Mouse (Mus musculus) stomach, postnatal 0 days (tissue): ENCODE data around the gene Dcxr. TPM values are rescaled to one million over a fixed set of nuclear protein-coding genes. Genes with fewer than 3 reads are reported as not detected.

Experiments
- ATAC-seq: fragments of 200-750 bp; cut with Nextera tagmentation; 2 replicates; pipeline ENCODE4 v1.8.0; 2017; ENCODE audit not compliant: low FRiP score, low TSS enrichment
- DNase-seq: peaks from one replicate; pipeline ENCODE4 v3.0.0-alpha.2; 2016; ENCODE audit warnings: low spot score
- H3K27ac ChIP-seq: fragments of 300-500 bp; sonication (generic); replicated peaks from 2 replicates; pipeline ENCODE4 v1.5.1; 2014; ENCODE audit warnings: mild to moderate bottlenecking, control low read depth
- H3K27me3 ChIP-seq: fragments of 300-500 bp; sonication (generic); 2 replicates; pipeline ENCODE4 v1.6.1; 2014; ENCODE audit warnings: low read length; ENCODE audit not compliant: control insufficient read depth, insufficient read depth
- H3K36me3 ChIP-seq: fragments of 300-500 bp; sonication (generic); 2 replicates; pipeline ENCODE4 v1.6.1; 2014; ENCODE audit warnings: low read length, mixed read lengths; ENCODE audit not compliant: control insufficient read depth, insufficient read depth
- H3K4me1 ChIP-seq: fragments of 300-500 bp; sonication (generic); replicated peaks from 2 replicates; pipeline ENCODE4 v1.6.1; 2014; ENCODE audit warnings: antibody characterized with exemption; ENCODE audit not compliant: control insufficient read depth, insufficient read depth
- H3K4me2 ChIP-seq: fragments of 300-500 bp; sonication (generic); replicated peaks from 2 replicates; pipeline ENCODE4 v1.6.1; 2014; ENCODE audit warnings: low read depth, mild to moderate bottlenecking, control low read depth, moderate library complexity
- H3K4me3 ChIP-seq: fragments of 300-500 bp; sonication (generic); 2 replicates; pipeline ENCODE4 v1.5.1; 2014; ENCODE audit warnings: low read depth, low read length, control low read depth
- H3K9ac ChIP-seq: fragments of 300-500 bp; sonication (generic); 2 replicates; pipeline ENCODE4 v1.6.1; 2014; ENCODE audit warnings: mild to moderate bottlenecking, low read length, control low read depth, mixed read lengths
- H3K9me3 ChIP-seq: fragments of 300-500 bp; sonication (generic); 2 replicates; pipeline ENCODE4 v1.6.1; 2016; ENCODE audit warnings: low read length; ENCODE audit not compliant: control insufficient read depth
- CTCF ChIP-seq: IDR thresholded peaks from 2 replicates; pipeline ENCODE4 v1.5.1; 2016; ENCODE audit warnings: antibody characterized with exemption, low read depth, mild to moderate bottlenecking, moderate library complexity
- EP300 ChIP-seq: optimal IDR thresholded peaks from 2 replicates; pipeline ENCODE3; 2016; ENCODE audit warnings: antibody characterized with exemption
- WGBS: fragments of 180-500 bp; shearing (Covaris S2); extraction: QIAGEN DNeasy Blood & Tissue Kit; methylation state at CpG from one replicate; pipeline ENCODE4 v1.1.7; 2014; 5-methylcytosine and 5-hydroxymethylcytosine counted together
- polyA plus RNA-seq: library from polyadenylated mRNA; unstranded; fragments of >200 nt; fragmentation: Nextera tagmentation; extraction: Ambion mirVana; gene quantifications from 2 replicates; pipeline ENCODE4 v1.2.1, GENCODE M21; 2015

Dcxr gene
- polyA plus RNA-seq, 1 experiment from 2014 or later = 56.3 TPM

DNA sequence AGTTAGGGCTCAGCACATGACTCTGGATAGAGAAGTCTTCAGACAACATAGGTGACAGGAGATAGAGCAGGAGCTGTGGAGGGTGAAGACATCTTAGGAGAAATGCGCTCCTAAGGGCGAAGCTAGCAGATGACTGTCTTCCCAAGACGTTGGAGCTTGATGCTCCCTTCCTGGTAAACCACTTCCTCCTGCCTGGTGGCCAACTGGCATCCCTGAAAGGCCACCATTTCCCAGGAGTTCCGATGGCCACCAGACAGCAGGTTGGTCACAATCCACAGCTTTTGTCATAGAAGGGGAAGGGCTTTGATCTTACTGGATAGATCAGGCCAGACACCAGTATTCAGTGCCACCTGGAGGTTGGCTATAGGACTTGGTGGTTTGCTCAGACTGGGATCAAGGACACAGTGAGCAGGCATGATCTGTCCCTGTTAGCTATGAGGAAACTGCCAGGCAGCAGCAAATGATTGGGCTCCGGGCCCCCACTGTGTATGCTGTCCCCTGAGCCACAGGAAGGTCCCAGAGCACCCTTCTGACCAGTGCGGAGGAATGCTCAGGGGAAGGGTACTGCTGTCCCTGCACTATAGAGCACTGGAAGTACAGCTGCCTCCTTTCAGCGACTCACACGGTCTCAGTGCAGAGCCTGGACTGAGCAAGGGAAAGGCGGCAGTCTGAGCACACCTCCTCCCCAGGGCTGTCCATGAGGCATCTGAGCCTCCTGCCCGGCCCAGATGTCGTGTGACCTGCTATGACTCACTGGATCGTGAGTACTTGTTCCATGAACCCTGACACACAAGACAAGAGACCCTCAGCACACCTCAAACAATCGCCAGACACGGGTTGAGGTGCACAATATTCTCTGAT is 35.0 kb upstream of the Dcxr start:
- Histone ChIP-seq H3K4me1 (no peaks in the 10 kb centered on the region), H3K4me2 (no peak overlapping the region), H3K27me3 (no peaks in the 10 kb centered on the region), H3K9ac (no peak overlapping the region), H3K27ac (peak overlapping the region; percentile 67), H3K36me3 (no peaks in the 10 kb centered on the region), H3K4me3 (no peak overlapping the region), H3K9me3 (no peaks in the 10 kb centered on the region)
- ATAC-seq (peak; percentile 87), DNase-seq (peak; percentile 70)
- WGBS = 54% methylated on average over 14 of the region's 14 CpGs
- TF ChIP-seq EP300 (no peak), CTCF (peak; percentile 27)

GRCm38 (mm10) chr11:120760236-120760635 is 33.2 kb upstream of the Dcxr start:
- no peak overlapping the region for H3K27ac ChIP-seq
- no peaks in the 10 kb centered on the region for H3K4me1 ChIP-seq
- H3K9ac ChIP-seq = no peak overlapping the region
- H3K4me2 ChIP-seq = no peak overlapping the region
- 74% methylated on average over 9 of the region's 9 CpGs for whole genome bisulfite sequencing
- no peaks in the 10 kb centered on the region for H3K36me3 ChIP-seq
- no peak for ATAC-seq
- no peaks in the 10 kb centered on the region for H3K27me3 ChIP-seq
- TF ChIP-seq CTCF (no peak), EP300 (no peak)
- no peaks in the 10 kb centered on the region for H3K9me3 ChIP-seq
- no peak for DNase-seq
- H3K4me3 ChIP-seq = no peak overlapping the region

- Histone ChIP-seq H3K9me3 (no peaks in the 10 kb centered on the region), H3K36me3 (no peaks in the 10 kb centered on the region), H3K4me3 (no peak overlapping the region), H3K4me1 (no peaks in the 10 kb centered on the region), H3K27ac (no peak overlapping the region), H3K4me2 (no peak overlapping the region), H3K27me3 (no peaks in the 10 kb centered on the region), H3K9ac (no peak overlapping the region)
- TF ChIP-seq EP300 (no peak), CTCF (no peak)
- no peak for ATAC-seq
- WGBS = 49% methylated on average over 4 of the region's 4 CpGs
- no peak for DNase-seq
Measured at GRCm38 (mm10) chr11:120751606-120752005, 24.5 kb upstream of the Dcxr start.

GRCm38 (mm10) chr11:120749430-120749829 is 22.3 kb upstream of the Dcxr start:
- no peaks in the 10 kb centered on the region for H3K27me3 ChIP-seq
- H3K4me3 ChIP-seq = no peak overlapping the region
- H3K36me3 ChIP-seq = no peaks in the 10 kb centered on the region
- H3K9me3 ChIP-seq = no peaks in the 10 kb centered on the region
- H3K27ac ChIP-seq = no peak overlapping the region
- 66% methylated on average over 8 of the region's 8 CpGs for WGBS
- no peaks in the 10 kb centered on the region for H3K4me1 ChIP-seq
- no peak overlapping the region for H3K9ac ChIP-seq
- peak; percentile 66 for TF ChIP-seq CTCF
- no peak for TF ChIP-seq EP300
- no peak overlapping the region for H3K4me2 ChIP-seq
- ATAC-seq (no peak), DNase-seq (no peak)

DNA sequence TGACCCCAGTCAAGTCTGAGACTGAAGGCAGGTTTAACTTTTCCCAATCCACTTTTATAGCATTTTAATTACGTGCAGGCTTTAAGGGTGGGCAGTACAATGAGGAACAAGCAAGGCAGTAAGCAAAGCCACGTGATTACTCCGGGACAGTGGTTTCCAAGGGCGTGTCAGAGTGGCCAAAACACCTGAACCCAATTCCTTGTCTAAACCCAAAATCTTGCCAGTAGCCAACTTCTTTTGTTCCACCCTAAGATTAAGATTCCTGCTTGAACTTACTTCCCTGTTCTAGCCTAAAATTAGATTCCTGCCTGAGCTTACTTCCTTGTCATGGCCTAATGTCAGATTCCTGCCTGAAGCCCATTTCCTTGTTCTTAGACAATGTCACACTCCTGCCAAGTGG is 20.9 kb upstream of the Dcxr start:
- Histone ChIP-seq H3K36me3 (no peaks in the 10 kb centered on the region), H3K4me2 (no peak overlapping the region), H3K9ac (no peak overlapping the region), H3K4me3 (no peak overlapping the region), H3K27me3 (no peaks in the 10 kb centered on the region), H3K27ac (peak overlapping the region; percentile 46; the same call in 1 of the 2 replicates), H3K9me3 (no peaks in the 10 kb centered on the region), H3K4me1 (no peaks in the 10 kb centered on the region)
- ATAC-seq (0 out of 2 replicates have a peak, but pooled peaks have one; percentile 21), DNase-seq (no peak)
- WGBS = 41% methylated on average over 4 of the region's 4 CpGs
- TF ChIP-seq EP300 (no peak), CTCF (no peak)

- WGBS = 53% methylated on average over 7 of the region's 7 CpGs
- no peaks in the 10 kb centered on the region for H3K36me3 ChIP-seq
- TF ChIP-seq CTCF (no peak), EP300 (no peak)
- H3K4me1 ChIP-seq = no peaks in the 10 kb centered on the region
- H3K4me2 ChIP-seq = no peak overlapping the region
- no peaks in the 10 kb centered on the region for H3K9me3 ChIP-seq
- peak overlapping the region; percentile 77 for H3K27ac ChIP-seq
- peak; percentile 69 for DNase-seq
- peak; percentile 81 for ATAC-seq
- no peaks in the 10 kb centered on the region for H3K27me3 ChIP-seq
- no peak overlapping the region for H3K9ac ChIP-seq
- no peak overlapping the region for H3K4me3 ChIP-seq
Measured at GRCm38 (mm10) chr11:120744121-120744701, 17.1 kb upstream of the Dcxr start.
